Mouse (Mus musculus): ENCODE results near the gene Prn. TPM values are rescaled to one million over a fixed set of nuclear protein-coding genes. Genes with fewer than 3 reads are reported as not detected.

Prn gene
- total RNA-seq (2021): 1 to 10 TPM in 1 of 2 experiments, not detected in 1; 2.9 TPM

- peak; percentile 94 for DNase-seq
Observed at GRCm38 (mm10) chr2:131909683-131910572, at the start of gene Prn, which contains the start of gene Prnp. TSS of gene Prn (plus strand) at chr2:131909957. TSS of gene Prnp (plus strand) at chr2:131909928.

DNA sequence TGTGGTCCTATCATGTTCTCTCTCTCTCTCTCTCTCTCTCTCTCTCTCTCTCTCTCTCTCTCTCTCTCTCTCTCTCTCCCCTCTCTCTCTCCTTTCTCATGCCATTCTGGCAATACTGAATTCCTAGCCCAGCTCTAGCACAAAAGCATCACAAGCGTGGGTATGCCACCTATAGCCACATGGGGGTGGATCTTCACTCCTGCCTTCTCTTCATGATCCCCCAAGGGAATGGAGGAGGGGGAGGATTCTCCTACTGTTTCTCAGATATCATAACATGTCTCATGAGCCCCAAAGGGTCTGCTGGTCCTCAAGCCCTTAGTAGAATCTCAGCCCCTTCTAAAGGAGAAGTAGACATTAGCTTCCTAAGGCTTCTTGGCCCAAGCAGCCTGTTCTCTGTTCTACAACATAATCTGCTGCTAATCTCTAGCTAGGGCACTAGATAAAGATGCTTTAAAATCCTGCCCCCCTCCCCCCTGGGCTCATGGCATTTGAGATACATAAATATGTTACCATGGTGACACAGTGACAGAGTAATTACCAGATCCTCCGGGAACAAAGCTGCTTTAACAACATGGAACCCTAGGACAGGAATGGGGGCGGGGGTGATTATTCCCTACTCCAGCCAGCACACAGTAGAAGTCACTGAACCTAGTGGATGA is 47.0 kb upstream of the Prn start:
- DNase-seq: no peak

DNA sequence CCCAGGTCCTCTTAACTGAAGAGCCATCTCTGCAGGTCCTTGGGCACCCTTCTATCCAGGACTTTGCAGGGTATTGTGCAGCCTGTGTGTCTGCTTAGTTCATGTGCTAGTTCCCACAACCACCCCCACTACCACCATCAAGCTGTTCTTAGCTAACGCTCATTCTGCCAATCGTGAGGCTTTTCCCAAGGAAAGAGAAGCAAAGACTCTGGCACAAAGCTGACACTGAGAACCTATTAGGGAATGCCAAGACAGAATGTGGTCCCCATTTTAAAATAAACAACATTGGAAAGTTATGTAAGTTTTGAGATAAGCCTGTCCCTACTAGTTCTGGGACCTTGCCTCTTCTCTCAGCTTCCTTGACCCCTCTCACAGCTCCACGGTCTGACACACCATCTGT is 46.3 kb upstream of the Prn start:
- no peak for DNase-seq

GRCm38 (mm10) chr2:131864262-131864796 is 45.4 kb upstream of the Prn start:
- DNase-seq: no peak

DNA sequence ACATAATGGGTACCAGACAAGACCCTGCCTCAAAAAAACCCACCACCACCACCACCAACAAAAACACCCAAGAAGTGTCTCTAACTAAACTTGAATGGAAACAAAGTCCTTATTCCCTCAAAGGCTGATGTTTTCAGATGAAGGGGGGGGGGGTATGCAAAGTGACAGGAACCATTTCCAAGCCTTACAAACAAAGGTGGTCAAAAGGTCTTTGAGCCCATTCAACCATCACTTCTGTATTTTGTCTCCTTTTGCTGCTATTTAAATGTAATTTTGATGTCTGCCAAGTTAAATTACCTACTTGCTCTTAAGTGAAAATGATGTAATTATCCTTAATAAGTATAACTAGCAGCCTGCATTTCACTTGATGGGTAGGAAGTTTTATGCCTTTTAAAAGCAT is 43.1 kb upstream of the Prn start:
- no peak for DNase-seq

GRCm38 (mm10) chr2:131868983-131869382 is 40.8 kb upstream of the Prn start:
- DNase-seq: no peak

GRCm38 (mm10) chr2:131873376-131873775 is 36.4 kb upstream of the Prn start:
- DNase-seq: no peak

DNA sequence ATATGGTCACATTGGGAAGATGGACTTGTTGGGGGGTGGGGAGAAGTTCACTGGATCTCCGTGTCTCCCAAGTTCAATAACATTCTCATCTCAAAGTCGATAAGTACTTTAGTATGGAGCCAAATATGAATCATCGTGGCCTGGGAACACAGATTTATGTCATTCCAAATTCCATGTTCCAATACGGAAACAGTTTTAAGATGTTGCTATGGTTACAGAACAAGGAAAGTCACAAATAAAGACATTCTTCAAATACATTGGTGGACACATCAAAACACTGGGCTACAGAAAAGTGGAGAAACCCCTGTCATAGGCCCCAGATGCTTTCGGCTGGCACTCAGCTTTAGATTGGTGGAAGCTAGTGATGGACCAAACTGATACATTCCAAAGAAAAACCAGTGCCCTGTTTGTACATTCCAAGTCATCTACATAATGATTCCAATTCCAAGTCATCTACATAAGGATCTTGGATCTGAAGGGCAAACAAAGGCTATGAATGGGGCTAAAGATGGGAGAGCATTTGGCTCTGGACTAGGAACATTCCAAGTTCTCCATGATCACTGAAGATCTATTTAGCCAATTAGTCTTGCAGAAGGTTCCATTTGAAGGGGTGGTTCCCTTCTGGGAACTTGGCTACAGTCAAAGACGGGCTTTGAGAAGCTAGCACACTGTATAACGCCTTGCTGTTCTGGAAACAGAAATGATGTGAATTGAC is 33.0 kb upstream of the Prn start:
- no peak for DNase-seq

- no peak for DNase-seq
Observed at GRCm38 (mm10) chr2:131881766-131882165, 28.0 kb upstream of the Prn start.

DNA sequence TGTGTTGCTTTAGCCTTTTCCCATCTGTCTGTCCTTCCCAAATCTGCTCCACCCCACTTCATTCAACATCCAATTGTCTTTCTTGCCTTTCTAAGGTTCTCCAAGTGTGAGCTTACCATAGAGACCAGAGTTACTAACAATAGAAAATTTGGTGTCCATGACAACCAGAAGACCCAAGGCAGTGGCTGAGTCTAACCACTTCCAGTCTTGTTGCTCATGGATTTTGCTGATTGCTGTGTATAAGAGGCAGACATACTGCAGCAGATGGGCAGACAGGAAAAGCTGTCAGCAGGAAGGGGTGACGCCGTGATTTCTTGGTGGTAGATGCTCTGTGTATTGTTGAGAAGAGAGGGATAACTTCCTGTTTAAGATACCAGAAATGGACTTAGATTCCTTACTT is 26.6 kb upstream of the Prn start:
- DNase-seq: no peak

- DNase-seq: no peak
Observed at GRCm38 (mm10) chr2:131886503-131887160, 23.1 kb upstream of the Prn start.

GRCm38 (mm10) chr2:131888233-131888632 is 21.5 kb upstream of the Prn start:
- no peak for DNase-seq

- peak; percentile 26 for DNase-seq
Observed at GRCm38 (mm10) chr2:131892534-131892933, 17.2 kb upstream of the Prn start.

- no peak for DNase-seq
Observed at GRCm38 (mm10) chr2:131895106-131895505, 14.7 kb upstream of the Prn start.

- DNase-seq: no peak
Observed at GRCm38 (mm10) chr2:131896011-131896410, 13.7 kb upstream of the Prn start.

- DNase-seq: no peak
Observed at GRCm38 (mm10) chr2:131897336-131898109, 12.2 kb upstream of the Prn start.

DNA sequence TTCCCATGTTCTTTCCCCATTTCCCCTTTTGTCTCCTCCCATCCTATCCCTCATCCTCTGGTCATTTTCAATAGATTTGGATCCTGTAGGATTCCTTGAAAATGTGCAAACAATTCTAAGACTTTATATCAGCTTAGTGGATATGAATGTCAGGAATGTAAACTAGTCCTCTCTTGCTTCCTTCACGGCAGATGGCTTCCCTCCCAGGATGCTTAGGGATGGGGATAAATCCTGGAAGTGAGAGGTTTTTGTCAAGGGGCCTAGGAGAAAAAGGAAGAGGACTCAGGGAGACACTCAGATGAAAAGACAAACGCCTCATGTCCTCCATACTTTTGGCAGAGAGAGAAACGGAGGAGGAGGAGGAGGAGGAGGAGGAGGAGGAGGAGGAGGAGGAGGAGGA is 7.3 kb upstream of the Prn start:
- no peak for DNase-seq

DNA sequence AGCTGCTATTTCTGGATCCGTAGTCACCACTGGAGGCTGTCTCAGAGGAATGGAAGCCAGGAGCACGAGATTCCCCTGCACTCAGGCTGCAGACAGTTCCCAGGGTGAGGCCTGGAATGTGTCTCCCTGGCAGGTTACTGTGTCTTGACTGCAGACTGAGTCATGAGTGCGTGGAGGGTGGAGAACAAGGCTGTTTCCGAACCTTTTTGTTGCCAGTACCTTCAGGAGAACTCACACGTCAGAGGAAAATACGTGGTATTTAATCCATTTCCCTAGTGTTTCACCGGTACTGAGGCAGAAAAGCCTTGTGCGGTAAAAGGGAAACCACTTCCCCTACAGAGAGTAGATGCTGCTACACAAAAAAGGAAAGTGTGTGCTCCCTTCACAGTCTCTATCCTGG is 6.9 kb upstream of the Prn start:
- peak; percentile 55 for DNase-seq

- DNase-seq: no peak
Observed at GRCm38 (mm10) chr2:131905025-131905424, 4.7 kb upstream of the Prn start.

GRCm38 (mm10) chr2:131905776-131906175 is 4.0 kb upstream of the Prn start:
- no peak for DNase-seq

DNA sequence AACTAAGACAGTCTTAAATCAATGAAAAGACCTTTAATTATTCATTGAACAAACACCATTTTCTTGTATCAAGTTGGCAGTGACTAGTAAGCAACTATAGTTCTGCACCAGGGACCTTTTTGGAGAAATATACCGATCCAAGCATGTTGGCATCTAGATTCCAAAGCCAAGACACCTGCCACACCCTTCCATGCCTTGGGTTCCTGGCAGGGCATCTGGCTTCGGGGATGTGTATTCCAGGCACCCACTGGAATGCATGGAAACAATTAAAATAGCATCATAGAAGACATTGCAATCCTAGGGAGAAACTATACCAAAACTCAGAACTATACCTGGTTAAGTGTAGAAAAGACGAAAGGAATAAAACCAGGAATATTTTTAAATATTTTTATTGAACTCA is 3.5 kb upstream of the Prn start:
- no peak for DNase-seq

- DNase-seq: peak; percentile 40
Observed at GRCm38 (mm10) chr2:131906846-131907245, 2.9 kb upstream of the Prn start.

Data from heart, postnatal 4 days (tissue).